Mouse (Mus musculus) thymus, adult 18-20 months (tissue): ENCODE data around the gene Bdnf.

Experiments used
- DNase-seq, 2 experiments: peaks; one replicate each; pipeline ENCODE4 v3.0.0; 2022; ENCODE audit warnings: mixed read lengths in 2 of 2

The Bdnf gene

GRCm38 (mm10) chr2:109674532-109674931, at the start of gene Bdnf:
Gene Bdnf, plus strand, starts transcription at chr2:109674700.
- DNase-seq = no peak

DNA sequence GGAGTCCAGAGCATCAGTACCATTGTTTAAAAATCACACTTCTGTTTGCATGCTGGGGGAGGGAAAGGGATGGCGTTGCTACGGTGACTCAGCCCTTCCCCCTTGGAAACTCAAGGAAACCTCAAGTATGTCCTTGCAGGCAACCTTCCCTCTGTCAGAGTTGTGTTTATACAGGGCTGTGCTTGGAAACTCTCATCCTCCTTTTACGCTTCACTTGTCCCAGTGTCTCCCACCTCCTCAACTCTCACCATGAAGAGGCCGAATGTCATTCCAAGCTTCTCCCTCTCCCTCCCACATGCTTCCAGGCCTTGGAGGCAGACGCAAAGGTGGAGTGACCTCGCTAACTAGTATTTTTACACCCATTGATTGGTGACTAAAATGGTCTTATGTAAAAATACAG, 47.6 kb upstream of the Bdnf start:
- no peak for DNase-seq

DNA sequence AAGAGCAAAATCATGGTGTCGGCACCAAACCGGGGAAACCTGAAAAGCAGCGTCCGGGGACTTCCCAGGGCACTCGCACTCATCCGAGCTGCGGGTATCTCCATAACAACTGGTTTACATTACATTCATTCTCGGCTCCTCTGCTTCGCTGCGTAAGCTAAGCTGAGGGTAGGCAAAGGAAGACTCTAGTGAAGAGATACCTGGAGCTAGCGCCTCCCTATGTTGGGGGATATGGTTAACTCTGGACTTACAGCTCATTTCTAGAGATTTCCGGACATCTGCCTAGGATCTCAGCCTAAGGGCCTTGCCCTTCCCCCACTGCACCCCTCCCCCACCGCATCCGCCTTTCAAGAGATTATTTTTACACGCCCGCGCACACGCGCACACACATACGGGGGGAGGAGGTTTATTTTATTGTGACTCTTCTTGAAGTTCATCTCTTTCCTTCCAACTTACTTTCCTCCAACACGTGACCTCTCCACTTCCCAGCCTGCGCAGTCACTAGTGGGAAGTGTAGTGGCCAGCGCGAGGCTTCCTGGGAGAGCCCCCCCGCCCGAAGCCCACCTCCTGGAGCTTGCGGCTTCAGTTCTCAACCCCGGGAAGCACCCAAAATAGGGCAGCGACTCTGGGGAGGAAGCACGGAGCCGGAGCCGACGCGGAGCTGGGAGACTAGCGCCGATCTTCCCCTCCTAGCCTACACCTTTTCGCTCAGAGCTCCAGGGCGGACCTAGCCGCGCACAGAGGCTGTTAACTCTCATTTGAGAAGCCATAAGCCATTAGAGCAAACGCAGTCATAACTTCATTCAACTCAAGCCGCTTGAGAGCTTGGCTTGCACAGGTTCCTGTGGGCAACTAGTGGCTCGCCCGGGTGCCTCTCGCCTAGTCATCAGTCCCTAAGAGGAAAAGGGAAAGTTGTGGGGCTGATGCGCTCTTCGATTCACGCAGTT, 718 bp upstream of the Bdnf start:
- DNase-seq = no peak

GRCm38 (mm10) chr2:109675051-109675450, 551 bp downstream of the Bdnf start:
- DNase-seq = no peak

GRCm38 (mm10) chr2:109675973-109676617, 1.6 kb downstream of the Bdnf start:
- no peak for DNase-seq

DNA sequence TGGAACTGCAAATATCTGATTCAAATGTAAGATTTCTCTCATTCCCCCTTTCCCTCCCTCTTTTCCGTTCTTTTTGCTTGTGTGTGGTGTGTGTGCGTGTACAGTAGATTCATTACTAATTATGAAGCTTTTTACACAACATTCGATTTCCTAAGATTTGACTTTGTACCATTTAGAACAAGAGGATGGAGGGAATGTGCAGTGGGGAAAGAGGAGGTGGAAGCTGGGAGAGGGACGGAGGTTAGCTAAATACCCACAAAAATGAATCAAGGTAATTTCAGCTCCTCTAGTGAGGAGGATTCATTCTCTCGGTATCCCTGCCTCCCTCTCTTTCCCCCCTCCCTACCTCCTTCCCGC, 2.1 kb downstream of the Bdnf start:
- no peak for DNase-seq

- DNase-seq = no peak
Observed at GRCm38 (mm10) chr2:109677221-109678089, 3.0 kb downstream of the Bdnf start.

- no peak for DNase-seq
Observed at GRCm38 (mm10) chr2:109678090-109678409, 3.5 kb downstream of the Bdnf start.

DNA sequence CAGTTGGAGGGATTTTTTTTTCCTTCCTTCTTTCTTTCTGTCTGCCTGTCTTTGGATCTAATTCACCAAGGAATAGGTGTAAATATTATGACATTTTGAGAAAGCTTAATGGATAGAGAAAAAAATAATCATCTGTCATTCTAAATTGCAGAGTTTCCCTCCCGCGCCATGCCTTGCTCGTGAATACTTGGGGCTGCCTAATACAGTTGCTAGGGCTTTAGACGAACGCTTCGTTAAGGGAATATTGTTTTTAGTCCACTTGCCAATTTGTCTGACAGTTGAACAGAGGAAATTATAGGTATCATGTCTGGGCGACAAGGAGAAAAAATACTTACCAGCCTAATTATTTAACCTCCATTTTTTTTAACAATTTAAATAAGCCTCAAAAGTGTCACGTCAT, 4.0 kb downstream of the Bdnf start:
- DNase-seq = no peak

GRCm38 (mm10) chr2:109679446-109679845, 4.9 kb downstream of the Bdnf start:
- DNase-seq = no peak

GRCm38 (mm10) chr2:109681071-109681470, 6.6 kb downstream of the Bdnf start:
- no peak for DNase-seq

DNA sequence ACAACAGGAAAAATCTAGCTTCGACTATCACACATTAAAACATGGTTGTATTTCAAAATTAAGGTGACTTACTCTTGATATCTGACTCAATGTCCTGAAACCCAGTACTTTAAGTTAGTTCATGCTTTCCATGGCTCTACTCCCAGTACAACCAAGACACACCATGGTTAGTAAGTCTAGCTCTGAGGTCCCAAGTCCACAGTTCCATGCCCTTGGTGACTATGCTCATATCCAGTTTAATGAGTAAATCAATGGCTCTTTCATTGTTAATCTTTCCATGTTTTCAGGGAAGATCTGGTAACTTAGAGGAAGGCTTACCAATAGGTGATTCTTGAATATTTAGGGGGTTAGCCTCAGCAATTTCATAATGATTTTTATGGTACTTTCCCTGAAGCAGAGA, 14.2 kb downstream of the Bdnf start:
- no peak for DNase-seq

DNA sequence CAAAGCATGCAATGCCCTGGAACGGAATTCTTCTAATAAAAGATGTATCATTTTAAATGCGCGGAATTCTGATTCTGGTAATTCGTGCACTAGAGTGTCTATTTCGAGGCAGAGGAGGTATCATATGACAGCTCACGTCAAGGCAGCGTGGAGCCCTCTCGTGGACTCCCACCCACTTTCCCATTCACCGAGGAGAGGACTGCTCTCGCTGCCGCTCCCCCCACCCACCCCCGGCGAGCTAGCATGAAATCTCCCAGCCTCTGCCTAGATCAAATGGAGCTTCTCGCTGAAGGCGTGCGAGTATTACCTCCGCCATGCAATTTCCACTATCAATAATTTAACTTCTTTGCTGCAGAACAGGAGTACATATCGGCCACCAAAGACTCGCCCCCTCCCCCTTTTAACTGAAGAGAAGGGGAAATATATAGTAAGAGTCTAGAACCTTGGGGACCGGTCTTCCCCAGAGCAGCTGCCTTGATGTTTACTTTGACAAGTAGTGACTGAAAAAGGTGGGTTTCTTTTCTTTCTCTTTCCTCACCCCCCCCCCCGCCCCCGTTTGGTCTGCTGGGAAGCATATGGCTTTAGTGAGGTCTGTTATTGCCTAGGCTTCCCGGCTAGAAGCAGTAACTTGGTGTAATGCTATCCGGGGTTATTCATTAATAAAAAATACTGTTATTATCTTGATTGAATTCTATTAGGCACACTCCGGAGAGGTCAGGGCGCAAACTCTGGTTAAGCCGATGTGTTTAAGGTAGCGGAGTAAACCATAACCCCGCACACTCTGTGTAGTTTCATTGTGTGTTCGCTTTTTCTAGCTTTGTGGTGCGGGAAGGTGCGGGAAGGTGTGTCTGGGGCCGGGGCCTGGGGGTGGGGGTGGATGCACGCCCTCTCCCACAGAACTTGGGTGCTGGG, 18.0 kb downstream of the Bdnf start:
- DNase-seq = no peak

- no peak for DNase-seq
Observed at GRCm38 (mm10) chr2:109693178-109694115, 18.9 kb downstream of the Bdnf start.

DNA sequence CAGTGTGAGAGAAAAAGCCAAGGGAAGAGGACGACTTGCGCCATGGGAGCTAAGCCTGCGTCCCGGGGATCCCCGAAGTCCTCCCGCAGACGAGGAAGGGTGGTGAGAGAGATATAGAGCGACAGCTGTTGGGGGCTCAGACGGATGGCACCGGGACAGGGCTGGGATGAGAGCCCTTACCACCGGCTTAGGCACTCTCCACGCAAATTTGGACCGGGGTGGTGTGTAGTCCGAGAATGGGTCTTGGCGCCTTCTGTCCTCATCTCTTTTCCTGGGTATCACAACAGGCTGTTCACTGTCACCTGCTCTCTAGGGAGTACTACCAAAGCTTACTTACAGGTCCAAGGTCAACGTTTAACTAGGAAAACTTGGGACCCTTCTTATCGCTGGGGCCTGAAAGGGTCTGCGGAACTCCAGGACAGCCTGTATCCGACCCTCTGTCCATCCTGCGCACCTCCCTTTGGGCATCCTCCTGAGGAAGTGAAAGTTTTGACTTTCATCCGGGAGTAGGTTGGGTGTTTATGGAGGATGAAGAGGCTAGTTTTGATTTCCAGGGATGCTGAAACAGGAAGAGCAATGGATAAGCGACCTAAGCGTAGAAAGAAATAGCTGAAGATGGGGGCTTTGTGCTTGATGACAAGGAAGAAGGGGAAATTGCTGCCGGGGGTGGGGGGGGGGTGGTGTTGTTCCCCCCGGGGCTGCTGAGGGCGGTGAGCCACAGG, 19.8 kb downstream of the Bdnf start:
- DNase-seq = no peak

GRCm38 (mm10) chr2:109694838-109695225, 20.3 kb downstream of the Bdnf start:
- DNase-seq = no peak

- DNase-seq = no peak
Observed at GRCm38 (mm10) chr2:109697151-109697550, 22.7 kb downstream of the Bdnf start.

GRCm38 (mm10) chr2:109700291-109700690, 25.8 kb downstream of the Bdnf start:
- DNase-seq = no peak

DNA sequence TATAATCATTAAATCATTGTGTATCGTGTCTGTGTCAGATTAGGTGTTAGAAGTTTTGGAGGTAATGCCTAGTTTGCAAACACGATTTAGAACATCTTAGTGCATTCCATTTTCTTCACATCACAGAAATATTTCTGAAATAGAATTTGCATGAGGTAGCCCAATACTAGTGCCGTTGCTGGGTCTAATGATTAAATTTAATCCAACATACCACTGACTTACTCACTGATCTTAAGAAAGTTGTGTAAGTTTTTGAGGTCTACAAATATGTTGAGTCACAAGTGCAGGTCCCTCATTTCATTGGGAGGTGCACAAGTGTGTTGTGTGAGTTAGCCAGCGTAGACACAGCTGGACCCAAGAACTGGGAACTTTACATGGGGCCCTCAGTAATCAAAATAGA, 29.1 kb downstream of the Bdnf start:
- no peak for DNase-seq

- DNase-seq = no peak
Observed at GRCm38 (mm10) chr2:109704053-109704452, 29.6 kb downstream of the Bdnf start.

GRCm38 (mm10) chr2:109706524-109706923, 32.0 kb downstream of the Bdnf start:
- DNase-seq = no peak
